Mouse (Mus musculus) heart, postnatal 0 days (tissue): Measurements from ENCODE around the gene Aoc3. TPM values are rescaled to one million over a fixed set of nuclear protein-coding genes. Genes with fewer than 3 reads are reported as not detected.
A peak's percentile ranks its signal among the peaks of the same experiment; 100 is the strongest.

Experiments
- ATAC-seq: fragments of 200-750 bp; cut with Nextera tagmentation; 2 replicates; pipeline ENCODE4 v1.8.0; 2017; ENCODE audit warnings: low read depth, moderate number of reproducible peaks, moderate library complexity; ENCODE audit not compliant: insufficient read depth
- DNase-seq: peaks from one replicate; pipeline ENCODE4 v3.0.0-alpha.2; 2016; ENCODE audit warnings: low spot score
- H3K27ac ChIP-seq: fragments of 300-500 bp; sonication (generic); 2 replicates; pipeline ENCODE4 v1.5.1; 2014; ENCODE audit warnings: low read depth, mild to moderate bottlenecking
- H3K27me3 ChIP-seq: fragments of 300-500 bp; sonication (generic); 2 replicates; pipeline ENCODE4 v1.6.1; 2014; ENCODE audit warnings: low read length, mixed read lengths; ENCODE audit not compliant: control insufficient read depth, insufficient read depth
- H3K36me3 ChIP-seq: fragments of 300-500 bp; sonication (generic); replicated peaks from 2 replicates; pipeline ENCODE4 v1.6.1; 2014; ENCODE audit warnings: low read length, mixed read lengths; ENCODE audit not compliant: control insufficient read depth, insufficient read depth
- H3K4me1 ChIP-seq: fragments of 300-500 bp; sonication (generic); 2 replicates; pipeline ENCODE4 v1.6.1; 2014; ENCODE audit warnings: antibody characterized with exemption; ENCODE audit not compliant: control insufficient read depth, insufficient read depth
- H3K4me2 ChIP-seq: fragments of 300-500 bp; sonication (generic); 2 replicates; pipeline ENCODE4 v1.6.1; 2014; ENCODE audit warnings: low read depth, mild to moderate bottlenecking, low read length, moderate library complexity
- H3K4me3 ChIP-seq: fragments of 300-500 bp; sonication (generic); 2 replicates; pipeline ENCODE4 v1.5.1; 2014; ENCODE audit warnings: low read depth, low read length
- H3K9ac ChIP-seq: fragments of 300-500 bp; sonication (generic); replicated peaks from 2 replicates; pipeline ENCODE4 v1.6.1; 2014; ENCODE audit warnings: low read depth, low read length, mixed read lengths
- H3K9me3 ChIP-seq: fragments of 300-500 bp; sonication (generic); replicated peaks from 2 replicates; pipeline ENCODE4 v1.6.1; 2016; ENCODE audit warnings: low read length; ENCODE audit not compliant: control insufficient read depth
- CTCF ChIP-seq: IDR thresholded peaks from 2 replicates; pipeline ENCODE4 v1.5.1; 2016; ENCODE audit warnings: antibody characterized with exemption, control low read depth, low read depth
- EP300 ChIP-seq: IDR thresholded peaks from 2 replicates; pipeline ENCODE4 v1.6.1; 2016; ENCODE audit warnings: antibody characterized with exemption, low read depth
- WGBS: fragments of 180-500 bp; shearing (Covaris S2); extraction: QIAGEN DNeasy Blood & Tissue Kit; methylation state at CpG from one replicate; pipeline ENCODE4 v1.1.7; 2014; 5-methylcytosine and 5-hydroxymethylcytosine counted together
- polyA plus RNA-seq: library from polyadenylated mRNA; unstranded; fragments of >200 nt; fragmentation: Nextera tagmentation; extraction: Ambion mirVana; gene quantifications from 2 replicates; pipeline ENCODE4 v1.2.1, GENCODE M21; 2015
- total RNA-seq: library from RNA; depleted of rRNA; stranded (reverse); fragments of >200 nt; gene quantifications from 2 replicates; pipeline ENCODE4 v1.2.3, GENCODE M21; 2014; ENCODE audit warnings: low replicate concordance

Aoc3 gene
- total and polyA plus RNA-seq, 2 experiments from 2014 or later, result 2.5 to 23.9 TPM

DNA sequence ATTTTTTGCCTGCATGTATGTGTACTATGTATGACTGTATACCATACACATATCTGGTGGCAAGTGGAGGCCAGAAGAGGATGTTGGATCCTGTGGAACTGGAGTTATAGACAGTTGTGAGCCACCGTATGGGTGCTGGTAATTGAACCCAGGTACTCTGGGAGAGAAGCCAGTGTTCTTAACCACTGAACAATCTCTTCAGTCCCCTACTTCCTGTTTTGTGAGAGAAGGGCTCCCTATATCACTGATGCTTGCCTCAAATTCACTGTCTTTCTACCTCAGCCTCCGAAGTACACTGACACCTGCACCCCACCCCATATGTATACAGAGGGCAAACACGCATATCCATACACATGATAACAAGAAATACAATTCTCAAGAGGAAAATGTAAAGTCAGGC lies 19.3 kb upstream of the Aoc3 start:
- no peak overlapping the region for H3K27ac ChIP-seq
- no peak overlapping the region for H3K4me3 ChIP-seq
- peaks cover 3% of the 10 kb centered on the region; the same call in 1 of the 2 replicates for H3K4me1 ChIP-seq
- no peaks in the 10 kb centered on the region for H3K27me3 ChIP-seq
- no peaks in the 10 kb centered on the region for H3K9me3 ChIP-seq
- H3K4me2 ChIP-seq, result no peak overlapping the region
- H3K9ac ChIP-seq, result no peak overlapping the region
- DNase-seq (no peak), ATAC-seq (no peak)
- 84% methylated on average over 3 of the region's 3 CpGs for WGBS
- no peak for TF ChIP-seq EP300
- TF ChIP-seq CTCF, result no peak
- H3K36me3 ChIP-seq, result no peaks in the 10 kb centered on the region

DNA sequence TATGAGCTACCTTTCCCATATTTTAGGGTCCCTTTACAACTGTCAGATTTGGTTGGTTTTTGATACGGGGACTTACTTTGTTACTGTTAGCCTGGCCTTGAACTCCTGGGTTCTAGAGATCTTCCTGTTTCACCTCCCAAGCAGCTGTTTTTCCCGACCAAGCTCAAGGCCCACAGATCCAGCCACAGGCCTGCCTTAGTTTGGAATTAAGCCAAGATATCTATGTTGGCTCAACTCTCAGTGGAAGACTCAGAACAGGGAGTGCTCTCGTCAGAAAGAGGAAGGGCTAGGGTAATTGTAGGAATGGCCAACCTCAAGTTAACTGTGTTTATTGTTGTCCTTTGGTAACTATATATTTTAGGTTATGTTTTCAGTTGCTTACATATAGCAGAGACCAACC lies 18.3 kb upstream of the Aoc3 start:
- H3K9me3 ChIP-seq, result no peaks in the 10 kb centered on the region
- DNase-seq, result no peak

GRCm38 (mm10) chr11:101314567-101314966 lies 15.8 kb upstream of the Aoc3 start:
- no peak for ATAC-seq
- Histone ChIP-seq H3K27me3 (no peaks in the 10 kb centered on the region), H3K4me1 (peaks cover 3% of the 10 kb centered on the region; the same call in 1 of the 2 replicates), H3K36me3 (peaks cover 14% of the 10 kb centered on the region), H3K4me3 (no peak overlapping the region), H3K4me2 (no peak overlapping the region), H3K27ac (no peak overlapping the region), H3K9ac (no peak overlapping the region), H3K9me3 (no peaks in the 10 kb centered on the region)
- no peak for TF ChIP-seq EP300
- no peak for TF ChIP-seq CTCF
- 100% methylated on average over 1 of the region's 1 CpGs for WGBS
- DNase-seq, result no peak

More for the DNA sequence above, 18.3 kb upstream of the Aoc3 start:
- Histone ChIP-seq H3K9ac (no peak overlapping the region), H3K4me3 (no peak overlapping the region), H3K27me3 (no peaks in the 10 kb centered on the region), H3K27ac (no peak overlapping the region), H3K36me3 (no peaks in the 10 kb centered on the region), H3K4me1 (peaks cover 3% of the 10 kb centered on the region; the same call in 1 of the 2 replicates), H3K4me2 (no peak overlapping the region)
- no peak for TF ChIP-seq CTCF
- TF ChIP-seq EP300, result no peak
- 27% methylated on average over 3 of the region's 3 CpGs for WGBS
- ATAC-seq, result no peak

- peak overlapping the region; percentile 93 for H3K4me3 ChIP-seq
- WGBS, result 84% methylated on average over 8 of the region's 8 CpGs
- peak overlapping the region; percentile 89 for H3K4me2 ChIP-seq
- H3K27me3 ChIP-seq, result no peaks in the 10 kb centered on the region
- TF ChIP-seq EP300, result no peak
- no peak for TF ChIP-seq CTCF
- H3K4me1 ChIP-seq, result peaks cover 3% of the 10 kb centered on the region; the same call in 1 of the 2 replicates
- H3K27ac ChIP-seq, result peak overlapping the region; percentile 60; the same call in 1 of the 2 replicates
- no peak for ATAC-seq
- peak overlapping the region; percentile 86 for H3K9ac ChIP-seq
- peaks cover 20% of the 10 kb centered on the region for H3K36me3 ChIP-seq
- no peaks in the 10 kb centered on the region for H3K9me3 ChIP-seq
- DNase-seq, result no peak
These were observed 15.2 kb upstream of the Aoc3 start for GRCm38 (mm10) chr11:101315082-101315650.

DNA sequence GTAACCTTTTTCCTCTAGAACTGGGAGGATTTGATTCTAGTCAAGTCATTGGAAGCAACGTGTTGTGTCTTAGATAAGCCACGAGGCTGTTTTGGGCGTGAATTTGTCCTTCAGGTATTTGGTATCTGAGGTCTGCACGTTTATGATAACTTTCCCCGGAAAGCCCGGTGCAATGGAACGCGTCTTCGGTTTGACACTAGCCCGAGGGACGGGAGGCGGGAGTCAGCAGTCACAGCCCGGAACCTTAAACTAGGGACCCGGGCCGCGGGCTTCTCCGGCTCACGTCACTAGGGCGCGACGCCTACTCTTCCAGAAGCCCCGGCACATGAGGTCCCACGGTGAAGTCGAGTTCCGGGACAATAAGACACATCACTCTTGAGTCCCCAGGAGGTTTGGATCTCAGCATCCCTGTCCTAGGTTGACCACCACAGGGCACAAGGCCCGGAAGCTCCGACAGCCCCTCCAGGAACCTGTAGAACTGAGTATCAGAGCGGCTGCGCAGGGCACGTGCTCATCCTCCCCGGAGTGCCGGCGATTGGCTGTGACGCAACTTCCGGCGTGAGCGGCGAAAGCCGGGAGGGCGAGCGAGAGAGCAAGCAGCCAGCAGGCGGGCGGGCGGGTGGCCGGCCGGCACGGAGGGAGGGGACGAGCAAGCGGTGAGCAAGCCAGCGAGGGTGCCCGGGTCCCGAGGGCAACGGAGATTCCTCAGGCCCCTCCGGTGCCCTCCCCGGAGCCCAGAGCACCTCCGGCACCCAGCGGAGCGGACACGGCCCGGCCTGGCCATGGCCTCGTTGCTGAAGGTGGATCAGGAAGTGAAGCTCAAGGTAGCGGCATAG lies 14.5 kb upstream of the Aoc3 start, which contains the start of gene Psme3:
Psme3 (plus strand) TSS at position 549 of the 836 bp plus-strand sequence.
- ATAC-seq, result peak; percentile 93
- Histone ChIP-seq H3K27me3 (no peaks in the 10 kb centered on the region), H3K4me1 (peaks cover 3% of the 10 kb centered on the region; the same call in 1 of the 2 replicates), H3K27ac (peak within 1 kb of the TSS; percentile 60), H3K4me2 (peak within 1 kb of the TSS; percentile 89), H3K9ac (peak within 1 kb of the TSS; percentile 86), H3K4me3 (peak within 1 kb of the TSS; percentile 93), H3K36me3 (peaks cover 27% of the 10 kb centered on the region), H3K9me3 (no peaks in the 10 kb centered on the region)
- WGBS, result under 1% methylated on average over 62 of the region's 62 CpGs
- DNase-seq, result peak; percentile 87
- TF ChIP-seq CTCF, result no peak; the same call in 1 of the 2 replicates
- TF ChIP-seq EP300, result 0 out of 2 replicates have a peak, but pooled peaks have one; percentile 24
